Mouse (Mus musculus): ENCODE measurements around the gene Dock10.

The Dock10 gene

GRCm38 (mm10) chr1:80728183-80728582 is 30.1 kb downstream of the Dock10 start:
- no peak for DNase-seq (ENCODE audit: low read depth, low spot score)

GRCm38 (mm10) chr1:80727403-80727802 is 30.9 kb downstream of the Dock10 start:
- DNase-seq (ENCODE audit: low read depth, low spot score), result no peak

GRCm38 (mm10) chr1:80722647-80723046 is 35.7 kb downstream of the Dock10 start:
- DNase-seq (ENCODE audit: low read depth, low spot score), result no peak

GRCm38 (mm10) chr1:80722001-80722400 is 36.3 kb downstream of the Dock10 start:
- no peak for DNase-seq (ENCODE audit: low read depth, low spot score)

GRCm38 (mm10) chr1:80721181-80721580 is 37.1 kb downstream of the Dock10 start:
- no peak for DNase-seq (ENCODE audit: low read depth, low spot score)

GRCm38 (mm10) chr1:80720146-80720545 is 38.2 kb downstream of the Dock10 start:
- DNase-seq (ENCODE audit: low read depth, low spot score), result no peak

GRCm38 (mm10) chr1:80719436-80719835 is 38.9 kb downstream of the Dock10 start:
- no peak for DNase-seq (ENCODE audit: low read depth, low spot score)

GRCm38 (mm10) chr1:80718666-80719065 is 39.7 kb downstream of the Dock10 start:
- DNase-seq (ENCODE audit: low read depth, low spot score), result no peak

- DNase-seq (ENCODE audit: low read depth, low spot score), result no peak
Observed at GRCm38 (mm10) chr1:80715917-80716316, 42.4 kb downstream of the Dock10 start.

GRCm38 (mm10) chr1:80713920-80714319 is 44.4 kb downstream of the Dock10 start:
- no peak for DNase-seq (ENCODE audit: low read depth, low spot score)

- DNase-seq (ENCODE audit: low read depth, low spot score), result no peak
Observed at GRCm38 (mm10) chr1:80710607-80711261, 47.6 kb downstream of the Dock10 start.

GRCm38 (mm10) chr1:80710097-80710541 is 48.2 kb downstream of the Dock10 start:
- no peak for DNase-seq (ENCODE audit: low read depth, low spot score)

- no peak for DNase-seq (ENCODE audit: low read depth, low spot score)
Observed at GRCm38 (mm10) chr1:80709299-80709698, 49.0 kb downstream of the Dock10 start.

- DNase-seq (ENCODE audit: low read depth, low spot score), result no peak
Observed at GRCm38 (mm10) chr1:80703279-80703678, 55.0 kb downstream of the Dock10 start.

GRCm38 (mm10) chr1:80676004-80676673 is 82.2 kb downstream of the Dock10 start:
- DNase-seq (ENCODE audit: low read depth, low spot score), result no peak

- no peak for DNase-seq (ENCODE audit: low read depth, low spot score)
Observed at GRCm38 (mm10) chr1:80671730-80672129, 86.6 kb downstream of the Dock10 start.

GRCm38 (mm10) chr1:80671056-80671455 is 87.3 kb downstream of the Dock10 start:
- DNase-seq (ENCODE audit: low read depth, low spot score), result no peak

GRCm38 (mm10) chr1:80670387-80670786 is 87.9 kb downstream of the Dock10 start:
- DNase-seq (ENCODE audit: low read depth, low spot score), result no peak

GRCm38 (mm10) chr1:80665761-80666160 is 92.6 kb downstream of the Dock10 start:
- DNase-seq (ENCODE audit: low read depth, low spot score), result no peak

GRCm38 (mm10) chr1:80665161-80665560 is 93.2 kb downstream of the Dock10 start:
- no peak for DNase-seq (ENCODE audit: low read depth, low spot score)

GRCm38 (mm10) chr1:80661506-80662402 is 96.6 kb downstream of the Dock10 start:
- no peak for DNase-seq (ENCODE audit: low read depth, low spot score)
